Mouse (Mus musculus) right cerebral cortex, postnatal 14 days (tissue): ENCODE results near the gene Adar.
"Not testable (repeated sequence)": the region's sequence is repeated elsewhere in the genome, so short reads cannot be mapped to it uniquely, and the experiment has no call there.

ENCODE experiments used
- DNase-seq: peaks from one replicate; pipeline ENCODE4 v3.0.0; 2022

The Adar gene

GRCm38 (mm10) chr3:89798518-89798917 lies 83.7 kb downstream of the Adar start:
- DNase-seq: no peak

GRCm38 (mm10) chr3:89799476-89799875 lies 84.7 kb downstream of the Adar start:
- DNase-seq: no peak

- not testable (repeated sequence) for DNase-seq
Measured at GRCm38 (mm10) chr3:89800078-89800477, 85.3 kb downstream of the Adar start.

GRCm38 (mm10) chr3:89800774-89801506 lies 86.1 kb downstream of the Adar start:
- DNase-seq: no peak

GRCm38 (mm10) chr3:89801507-89801847 lies 86.7 kb downstream of the Adar start:
- DNase-seq: no peak

- DNase-seq: no peak
Measured at GRCm38 (mm10) chr3:89802876-89803275, 88.1 kb downstream of the Adar start.
